Mouse (Mus musculus) cerebellum, adult 8-10 months (tissue): ENCODE data around the gene Dlx4.

Source experiments
- DNase-seq: peaks from one replicate; pipeline ENCODE4 v3.0.0; 2022

Dlx4 gene

DNA sequence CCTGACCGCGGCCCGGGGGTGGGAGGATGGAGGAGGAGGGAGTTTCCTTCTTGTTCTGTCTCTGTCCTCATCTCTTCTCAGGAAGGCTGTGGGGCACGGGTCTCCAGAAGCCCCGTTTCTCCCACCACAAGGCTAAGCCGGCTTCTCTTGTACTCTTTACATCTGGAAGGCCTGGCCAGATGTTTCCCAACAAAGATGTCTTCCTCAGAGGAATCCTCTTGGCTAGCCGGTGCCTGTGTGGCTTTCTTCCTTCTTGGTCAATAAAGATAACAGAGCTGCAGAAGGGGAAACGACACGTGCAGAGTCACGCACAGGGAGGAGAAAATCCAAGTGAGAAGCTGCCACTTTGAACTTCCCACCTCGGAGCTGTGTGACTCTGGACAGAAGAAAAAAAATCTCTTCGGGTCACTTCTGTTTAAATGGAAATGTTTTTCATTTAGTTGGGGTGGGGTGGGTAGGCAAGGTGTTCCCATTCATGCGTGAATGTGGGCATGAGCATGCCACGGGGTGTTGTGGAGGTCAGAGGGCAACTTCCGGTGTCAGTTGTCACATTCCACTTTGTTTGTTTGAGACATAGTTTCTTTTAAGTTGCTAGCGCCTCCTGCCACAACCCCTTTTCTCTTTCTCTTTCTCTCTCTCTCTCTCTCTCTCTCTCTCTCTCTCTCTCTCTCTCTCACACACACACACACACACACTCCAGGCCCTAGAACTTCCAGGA is 44.8 kb downstream of the Dlx4 start:
- no peak for DNase-seq

DNA sequence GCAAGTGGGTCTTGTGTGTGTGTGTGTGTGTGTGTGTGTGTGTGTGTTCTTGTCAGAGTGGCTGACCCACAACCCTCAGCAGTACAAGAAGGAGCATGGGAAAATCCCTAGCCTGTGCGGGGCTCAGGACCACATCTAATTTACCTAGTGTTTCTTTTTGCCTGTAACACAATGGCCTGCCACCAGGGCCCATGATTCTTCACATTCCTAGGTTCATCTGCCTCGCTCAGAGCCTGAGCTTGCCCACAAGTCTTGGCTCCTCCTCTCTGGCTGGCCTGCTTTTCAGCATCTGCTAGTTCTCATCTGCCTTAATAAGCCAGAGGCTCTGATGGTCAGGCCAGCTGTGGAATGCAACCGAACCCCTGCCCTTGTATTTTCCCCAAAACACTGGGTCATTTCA is 45.7 kb downstream of the Dlx4 start:
- no peak for DNase-seq

DNA sequence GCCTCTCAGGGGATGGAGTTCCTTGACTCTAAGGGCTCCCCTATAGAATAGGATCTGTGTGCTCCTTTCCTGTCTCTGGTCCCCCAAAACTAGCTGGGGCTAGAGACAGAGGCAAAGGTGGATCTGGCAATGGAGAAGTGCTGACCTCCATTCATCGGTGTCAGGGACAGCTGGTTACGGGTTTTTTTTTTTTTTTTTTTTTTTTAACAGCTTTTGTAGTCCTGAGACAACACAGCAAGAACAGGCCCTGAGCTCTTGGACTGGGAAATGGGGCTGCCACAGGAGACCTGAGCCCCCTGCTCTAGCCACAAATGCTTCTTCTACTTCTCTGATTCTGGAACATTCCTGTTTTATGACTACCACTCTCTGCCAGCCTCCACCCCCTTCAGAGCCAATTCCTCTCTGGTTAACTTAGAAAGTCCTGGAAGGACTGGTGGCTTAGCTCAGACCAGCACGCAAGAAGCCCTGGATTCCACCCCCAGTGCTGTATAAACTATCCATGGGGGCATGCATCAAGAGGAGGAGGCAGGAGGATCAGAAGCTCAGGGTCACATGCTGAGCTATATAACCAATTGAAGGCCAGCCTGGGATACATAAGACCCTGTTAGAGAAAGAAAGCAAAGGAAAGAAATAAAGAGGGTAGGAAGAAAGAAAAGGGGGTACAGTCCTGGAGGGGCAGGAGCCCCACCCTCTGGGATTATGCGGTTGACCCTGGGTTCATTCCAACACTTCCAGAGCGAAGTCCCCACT is 47.5 kb downstream of the Dlx4 start:
- DNase-seq = no peak

DNA sequence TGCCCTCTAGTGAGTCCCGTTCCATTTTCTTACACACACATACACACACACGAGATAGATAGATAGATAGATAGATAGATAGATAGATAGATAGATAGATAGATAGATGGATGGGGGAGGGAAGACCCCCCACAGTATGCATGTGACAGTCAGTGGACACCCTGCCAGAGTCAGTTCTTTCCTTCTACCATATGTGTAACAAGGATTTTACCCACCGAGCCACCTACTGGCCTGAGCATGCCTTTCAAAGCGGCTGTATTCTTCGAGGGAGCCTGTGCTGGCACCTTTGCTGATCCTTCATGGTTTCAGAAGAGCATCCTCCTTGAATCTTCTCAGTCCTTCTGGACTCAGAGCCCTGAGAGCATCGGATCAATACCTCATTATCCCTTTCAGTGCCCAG is 48.2 kb downstream of the Dlx4 start:
- DNase-seq = no peak

DNA sequence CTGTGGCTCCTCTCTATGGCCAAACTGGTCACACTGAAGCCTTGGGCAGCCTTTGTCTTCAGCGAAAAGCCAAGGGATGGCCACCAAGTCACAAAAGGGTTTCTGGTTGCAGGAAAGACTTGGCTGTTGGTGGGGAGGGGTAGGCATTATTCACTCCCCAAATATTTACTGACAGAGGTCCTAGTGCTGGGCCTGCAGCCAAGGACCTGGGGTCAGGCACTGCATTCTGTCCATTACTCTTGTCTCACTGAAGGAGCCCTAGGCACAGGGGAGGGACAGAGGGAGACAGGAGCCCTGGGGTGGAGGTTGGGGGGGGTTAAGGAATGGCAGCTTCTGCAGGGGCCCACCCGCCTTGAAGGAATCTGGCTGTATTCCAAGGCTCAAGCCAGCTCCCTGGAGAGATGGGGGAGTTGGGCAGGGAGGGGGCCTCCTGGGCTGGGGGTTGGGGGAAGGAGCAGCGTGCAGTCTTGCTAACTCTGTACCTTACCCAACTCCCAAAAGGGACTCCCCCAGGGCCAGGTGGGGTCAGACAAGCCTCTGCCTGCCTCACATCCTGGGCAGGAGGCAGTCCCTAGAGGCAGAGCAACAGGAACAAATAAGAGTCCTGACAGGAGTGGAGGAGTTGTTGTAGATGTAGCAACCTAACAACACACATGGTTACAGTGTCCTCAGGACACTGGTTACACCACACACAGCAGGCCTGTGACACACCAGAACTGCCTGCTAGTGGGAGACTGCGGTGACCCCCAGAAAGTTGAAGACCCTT is 49.3 kb downstream of the Dlx4 start:
- no peak for DNase-seq

DNA sequence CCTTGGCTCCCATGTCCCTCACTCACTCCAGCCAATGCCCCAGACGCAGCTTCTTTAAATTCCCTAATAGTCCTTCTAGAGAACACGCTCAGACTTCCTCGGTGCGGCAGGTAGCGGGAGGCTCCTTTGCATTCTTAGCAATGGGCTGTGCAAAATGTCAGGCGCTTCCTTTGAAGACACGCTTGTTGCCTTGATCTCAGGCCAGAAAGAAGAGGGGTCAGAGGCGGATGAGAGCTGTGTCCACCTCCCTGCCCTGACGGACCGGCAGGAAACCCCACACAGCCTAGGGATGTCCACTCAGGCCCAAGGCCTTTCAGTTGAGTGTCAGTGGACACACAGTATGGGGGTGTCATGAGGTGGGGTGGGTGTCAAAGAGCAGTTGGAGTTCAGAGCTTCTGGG is 50.5 kb downstream of the Dlx4 start:
- no peak for DNase-seq

DNA sequence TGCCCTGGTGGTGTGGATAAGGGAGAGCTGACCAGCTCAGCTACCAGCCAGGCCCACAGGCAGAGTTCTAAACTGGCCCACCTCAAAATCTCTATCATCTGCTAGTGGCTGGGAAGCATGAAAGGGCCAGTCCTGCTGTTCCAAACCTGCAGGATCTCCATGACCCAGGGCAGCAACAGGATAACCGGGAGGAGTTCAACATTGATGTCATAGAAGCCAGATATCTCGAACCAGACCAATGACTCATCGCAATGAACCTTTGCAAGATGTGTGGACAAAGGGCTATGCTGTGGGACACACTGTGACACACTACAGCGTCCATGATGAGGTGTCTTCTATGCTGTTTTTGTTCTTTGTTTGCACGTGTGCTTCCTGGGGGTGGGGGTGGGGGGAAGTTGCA is 53.0 kb downstream of the Dlx4 start:
- DNase-seq = no peak
